Mouse (Mus musculus): Measurements from ENCODE around the gene Kpna4. TPM values are rescaled to one million over a fixed set of nuclear protein-coding genes. Genes with fewer than 3 reads are reported as not detected.

Gene Kpna4
- total RNA-seq (2023; ENCODE audit: inconsistent age) = 105 to 137 TPM (median 124 TPM) in 4 replicates

GRCm38 (mm10) chr3:69126509-69127345 is at the start of gene Kpna4:
Gene Kpna4, minus strand, starts transcription at chr3:69127113.

GRCm38 (mm10) chr3:69044645-69045399 is 82.1 kb downstream of the Kpna4 start, which contains the start of gene Trim59:
Gene Trim59, minus strand, starts transcription at chr3:69044755.

Other genes starting within 250 kb of the Kpna4 start
- gene Ift80, start 122.5 kb downstream of the Kpna4 start, total RNA-seq (2023; ENCODE audit: inconsistent age) = 10.9 to 13.9 TPM (median 12.6 TPM) in 4 replicates
- 94.1 to 108 TPM (median 102 TPM) in 4 replicates for gene Smc4, start 122.4 kb downstream of the Kpna4 start, total RNA-seq (2023; ENCODE audit: inconsistent age)
- gene Trim59, start 82.4 kb downstream of the Kpna4 start, total RNA-seq (2023; ENCODE audit: inconsistent age) = 56.3 to 65.5 TPM (median 57.1 TPM) in 4 replicates
- not detected in 4 replicates for gene Arl14, start 95.3 kb upstream of the Kpna4 start, total RNA-seq (2023; ENCODE audit: inconsistent age)
- 11.7 to 18.3 TPM (median 13.0 TPM) in 4 replicates for gene Ppm1l, start 189.7 kb upstream of the Kpna4 start, total RNA-seq (2023; ENCODE audit: inconsistent age)

Measured in B cell, adult (primary cell).